Mouse (Mus musculus) CH12.LX (cell line): ENCODE measurements around the gene Csmd2. TPM values are rescaled to one million over a fixed set of nuclear protein-coding genes. Genes with fewer than 3 reads are reported as not detected.

Experiments used
- DNase-seq: peaks from one replicate; pipeline ENCODE4 v3.0.0-alpha.2; 2013; ENCODE audit errors: extremely low read depth
- H3K27ac ChIP-seq: 2 replicates; pipeline ENCODE4 v1.5.1; 2012; ENCODE audit warnings: low read depth, mild to moderate bottlenecking, control low read depth, moderate library complexity; ENCODE audit not compliant: insufficient read depth
- H3K27me3 ChIP-seq: replicated peaks from 2 replicates; pipeline ENCODE3; 2012; ENCODE audit warnings: inconsistent platforms
- H3K36me3 ChIP-seq, 2 experiments: replicated peaks in 1 of 2; 2 replicates each; pipeline versions ENCODE3 to v1.6.1; 2012; ENCODE audit warnings: inconsistent platforms in 1 of 2, low read length in 1 of 2, mild to moderate bottlenecking in 1 of 2, mixed read lengths in 1 of 2, moderate library complexity in 1 of 2; ENCODE audit not compliant: control insufficient read depth in 1 of 2, insufficient read depth in 1 of 2
- H3K4me1 ChIP-seq, 2 experiments: 2 replicates each; pipeline ENCODE4 v1.6.1; 2012; ENCODE audit warnings: inconsistent platforms in 1 of 2, moderate library complexity in 1 of 2; ENCODE audit not compliant: insufficient read depth in 2 of 2, control insufficient read depth in 1 of 2
- H3K4me2 ChIP-seq: 2 replicates; pipeline ENCODE4 v1.6.1; 2012; ENCODE audit warnings: low read depth, mild to moderate bottlenecking, control low read depth; ENCODE audit not compliant: poor library complexity, insufficient read depth, severe bottlenecking
- H3K4me3 ChIP-seq, 3 experiments: fragments of 150-350 bp in 1 of 3; sonication (generic) in 1 of 3; replicated peaks in 1 of 3; 2 replicates each; pipeline versions ENCODE3 to v1.5.1; 2011 to 2012; ENCODE audit warnings: low read depth in 2 of 3, low read length in 2 of 3, mild to moderate bottlenecking in 2 of 3, moderate library complexity in 2 of 3, control low read depth in 1 of 3, improper control_type of control experiment in 1 of 3, inconsistent platforms in 1 of 3, mixed read lengths in 1 of 3; ENCODE audit not compliant: poor library complexity in 1 of 3
- H3K79me2 ChIP-seq: replicated peaks from 2 replicates; pipeline ENCODE4 v1.6.1; 2012; ENCODE audit warnings: mild to moderate bottlenecking, moderate library complexity; ENCODE audit not compliant: control insufficient read depth, poor library complexity, insufficient read depth, severe bottlenecking; ENCODE audit errors: extremely low read depth
- H3K9ac ChIP-seq: 2 replicates; pipeline ENCODE4 v1.6.1; 2012; ENCODE audit warnings: low read depth, mild to moderate bottlenecking, control low read depth, moderate library complexity; ENCODE audit not compliant: insufficient read depth
- H3K9me3 ChIP-seq: replicated peaks from 2 replicates; pipeline ENCODE3; 2012; ENCODE audit warnings: low read length, inconsistent platforms, mixed read lengths
- CHD2 ChIP-seq: IDR thresholded peaks from 2 replicates; pipeline ENCODE4 v1.6.1; 2011; ENCODE audit warnings: low read length, improper control_type of control experiment
- CTCF ChIP-seq, 2 experiments: IDR thresholded peaks in 1 of 2; conservative IDR thresholded peaks in 1 of 2; 2 replicates each; pipeline ENCODE4 v1.5.1; 2011 to 2012; ENCODE audit warnings: low read depth in 2 of 2, low read length in 2 of 2, improper control_type of control experiment in 1 of 2, inconsistent platforms in 1 of 2, mild to moderate bottlenecking in 1 of 2, moderate library complexity in 1 of 2
- ELF1 ChIP-seq: IDR thresholded peaks from 2 replicates; pipeline ENCODE4 v1.6.1; 2014; ENCODE audit warnings: low read depth, mild to moderate bottlenecking, inconsistent platforms, low read length, improper control_type of control experiment
- GABPA ChIP-seq: IDR thresholded peaks from 2 replicates; pipeline ENCODE4 v1.6.1; 2012; ENCODE audit warnings: low read depth, low read length, improper control_type of control experiment, inconsistent platforms; ENCODE audit not compliant: insufficient replicate concordance
- IRF4 ChIP-seq: IDR thresholded peaks from 2 replicates; pipeline ENCODE4 v1.6.1; 2014; ENCODE audit warnings: low read depth, mild to moderate bottlenecking, inconsistent platforms, low read length, improper control_type of control experiment
- MAFK ChIP-seq: IDR thresholded peaks from 2 replicates; pipeline ENCODE4 v1.6.1; 2011; ENCODE audit warnings: low read length, improper control_type of control experiment; ENCODE audit not compliant: insufficient replicate concordance
- MAX ChIP-seq: IDR thresholded peaks from 2 replicates; pipeline ENCODE4 v1.6.1; 2011; ENCODE audit warnings: low read length, improper control_type of control experiment
- MAZ ChIP-seq: IDR thresholded peaks from 2 replicates; pipeline ENCODE4 v1.6.1; 2012; ENCODE audit warnings: low read depth, mild to moderate bottlenecking, inconsistent platforms, low read length, improper control_type of control experiment, moderate library complexity
- NELFE ChIP-seq: IDR thresholded peaks from 2 replicates; pipeline ENCODE4 v1.6.1; 2011; ENCODE audit warnings: low read depth, low read length, improper control_type of control experiment
- PAX5 ChIP-seq: IDR thresholded peaks from 2 replicates; pipeline ENCODE4 v1.6.1; 2012; ENCODE audit warnings: low read length, inconsistent platforms, mixed read lengths
- RAD21 ChIP-seq: IDR thresholded peaks from 2 replicates; pipeline ENCODE4 v1.6.1; 2011; ENCODE audit warnings: low read depth, mild to moderate bottlenecking, low read length, improper control_type of control experiment, moderate library complexity
- SIN3A ChIP-seq: IDR thresholded peaks from 2 replicates; pipeline ENCODE4 v1.6.1; 2012; ENCODE audit warnings: low read length, improper control_type of control experiment, inconsistent platforms
- TBP ChIP-seq: conservative IDR thresholded peaks from 2 replicates; pipeline ENCODE4 v1.6.1; 2011; ENCODE audit warnings: low read depth, low read length, improper control_type of control experiment
- TCF12 ChIP-seq: IDR thresholded peaks from 2 replicates; pipeline ENCODE4 v1.6.1; 2014; ENCODE audit warnings: low read depth, mild to moderate bottlenecking, inconsistent platforms, low read length, improper control_type of control experiment
- UBTF ChIP-seq: IDR thresholded peaks from 2 replicates; pipeline ENCODE4 v1.6.1; 2012; ENCODE audit warnings: low read depth, mild to moderate bottlenecking, inconsistent platforms, low read length, improper control_type of control experiment, moderate library complexity
- ZC3H11A ChIP-seq: IDR thresholded peaks from 2 replicates; pipeline ENCODE4 v1.6.1; 2012; ENCODE audit warnings: low read depth, mild to moderate bottlenecking, inconsistent platforms, low read length, improper control_type of control experiment
- ZKSCAN1 ChIP-seq: IDR thresholded peaks from 2 replicates; pipeline ENCODE4 v1.6.1; 2012; ENCODE audit warnings: low read depth, inconsistent platforms, low read length, improper control_type of control experiment, borderline replicate concordance
- ZNF384 ChIP-seq: IDR thresholded peaks from 2 replicates; pipeline ENCODE4 v1.6.1; 2012; ENCODE audit warnings: low read depth, low read length, improper control_type of control experiment, inconsistent platforms
- dilution Hi-C: fragments of 300-500 bp; cut with MboI; formaldehyde crosslinking; loops from 2 replicates; pipeline ENCODE4 v1.14.3; 2020; ENCODE audit warnings: low sequenced_read_pairs; ENCODE audit not compliant: extremely low pct_unique_long_range_greater_than_20kb, extremely low pct_ligation_motif_present
- in situ Hi-C: fragments of 300-500 bp; cut with MboI; formaldehyde crosslinking; loops from 3 replicates; pipeline ENCODE4 v1.14.3; 2019; ENCODE audit warnings: low sequenced_read_pairs, low pct_ligation_motif_present, low pct_unique_long_range_greater_than_20kb, mixed read lengths
- polyA plus RNA-seq: library from polyadenylated mRNA; unstranded; fragments of >175 nt; gene quantifications from 2 replicates; pipeline ENCODE4 v1.2.1, GENCODE M21; 2012; ENCODE audit warnings: low read depth; ENCODE audit not compliant: insufficient read length
- total RNA-seq, 2 experiments: library from RNA; depleted of rRNA; stranded (reverse); fragments of 300-350 nt in 1 of 2; fragments of >200 nt in 1 of 2; gene quantifications; 2 replicates each; pipeline ENCODE4 v1.2.3; 2012 to 2014

Csmd2 gene
- total and polyA plus RNA-seq, 3 experiments: 0.08 to 0.80 TPM; not detected in 1

DNA sequence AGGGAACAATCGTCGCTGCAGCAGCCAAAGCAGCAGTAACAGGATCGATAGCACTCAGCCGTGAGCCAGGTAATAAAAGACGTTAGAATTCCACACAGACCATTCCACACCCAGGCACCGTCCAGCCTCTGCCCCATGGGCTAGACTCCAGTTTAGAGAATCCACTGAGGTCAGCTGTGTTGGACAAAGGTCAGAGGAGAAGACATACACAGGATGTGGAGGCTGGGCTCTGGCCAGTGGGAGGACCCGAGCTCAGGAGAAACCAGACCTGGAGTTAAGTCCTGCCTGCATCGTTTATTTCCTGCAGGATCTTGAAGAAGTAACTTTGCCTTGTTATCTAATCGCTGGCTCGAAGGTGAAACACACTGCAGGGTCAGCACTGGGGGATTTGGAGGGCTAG is 519.2 kb downstream of the Csmd2 start:
- Histone ChIP-seq H3K4me1 (no peaks in the 10 kb centered on the region), H3K4me3 (no peak overlapping the region), H3K27me3 (no peaks in the 10 kb centered on the region), H3K4me2 (no peak overlapping the region), H3K27ac (no peak overlapping the region), H3K36me3 (peaks cover 0 to 31% of the 10 kb centered on the region in 2 experiments), H3K79me2 (no peaks in the 10 kb centered on the region), H3K9me3 (no peaks in the 10 kb centered on the region), H3K9ac (no peak overlapping the region)
- in situ Hi-C loops: no loop called here
- TF ChIP-seq NELFE (no peak), UBTF (no peak), MAX (no peak), TBP (no peak), CTCF (conservative IDR thresholded peaks at IDR 0.05 in 1 of 2, IDR thresholded peaks at IDR 0.05 in 1 of 2; ENCODE audit: low read depth in 2 of 2, low read length in 2 of 2) (no peak), ZKSCAN1 (no peak), RAD21 (no peak), ELF1 (no peak), ZC3H11A (no peak), SIN3A (no peak), TCF12 (no peak), PAX5 (no peak), MAFK (no peak), ZNF384 (no peak), GABPA (no peak)
- dilution Hi-C loops: no loop called here
- DNase-seq: no peak

DNA sequence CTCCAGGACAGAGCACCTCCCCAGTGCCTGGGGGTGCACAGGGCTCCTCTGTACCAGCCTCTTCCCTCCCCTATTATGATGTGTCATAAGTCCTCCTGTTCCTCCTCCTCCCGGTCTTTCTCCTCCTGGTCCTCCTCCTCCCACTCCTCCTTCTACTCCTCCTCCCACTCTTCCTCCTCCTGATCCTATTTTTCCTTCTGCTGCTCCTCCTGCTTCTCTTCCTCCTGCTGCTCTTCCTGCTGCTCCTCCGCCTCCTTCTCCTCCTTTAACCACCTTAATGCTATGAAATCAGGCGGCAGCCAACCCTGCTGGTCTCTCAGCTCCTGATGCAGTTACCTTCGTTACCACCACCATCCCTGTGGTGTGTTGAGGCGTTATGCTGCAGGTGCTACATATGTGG is 522.2 kb downstream of the Csmd2 start:
- in situ Hi-C loops (no loop called here), dilution Hi-C loops (no loop called here)
- H3K4me2 ChIP-seq: no peak overlapping the region
- peaks cover 0 to 7% of the 10 kb centered on the region in 2 experiments; a peak in 2 of 4 replicates for H3K4me1 ChIP-seq
- no peaks in the 10 kb centered on the region for H3K27me3 ChIP-seq
- no peak overlapping the region for H3K4me3 ChIP-seq
- no peak for DNase-seq
- H3K9me3 ChIP-seq: no peaks in the 10 kb centered on the region
- H3K36me3 ChIP-seq: peaks cover 0 to 27% of the 10 kb centered on the region in 2 experiments
- H3K27ac ChIP-seq: no peak overlapping the region
- H3K9ac ChIP-seq: no peak overlapping the region
- H3K79me2 ChIP-seq: no peaks in the 10 kb centered on the region
- TF ChIP-seq CHD2: no peak
- TF ChIP-seq TBP: no peak
- TF ChIP-seq PAX5: no peak
- no peak for TF ChIP-seq MAZ
- no peak for TF ChIP-seq IRF4
- TF ChIP-seq, all 38 proteins: peak for 0
